Mouse (Mus musculus): Measurements from ENCODE around the gene Shroom3. TPM values are rescaled to one million over a fixed set of nuclear protein-coding genes. Genes with fewer than 3 reads are reported as not detected.

Gene Shroom3
- total and polyA plus RNA-seq, 3 experiments = not detected

DNA sequence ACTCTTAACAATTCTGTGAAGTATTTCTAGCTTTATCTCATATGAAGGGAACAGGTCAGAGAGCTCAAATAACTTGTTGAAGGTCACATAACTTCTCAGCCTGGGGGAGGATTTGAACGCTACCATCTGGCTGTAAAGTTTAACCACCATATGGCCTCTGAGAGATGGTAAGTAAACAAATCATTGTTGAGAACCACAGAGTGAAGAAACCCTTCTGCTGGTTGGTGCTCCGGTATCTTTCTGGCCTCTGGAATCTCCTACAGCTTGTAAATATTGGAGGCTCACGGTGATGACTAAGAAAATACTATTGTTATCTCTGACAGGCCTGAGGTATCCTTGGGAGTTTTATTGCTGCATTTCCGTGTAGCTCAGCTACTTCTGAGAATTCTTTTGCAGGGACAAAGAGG is 80.3 kb downstream of the Shroom3 start:
- TF ChIP-seq UBTF (IDR thresholded peaks at IDR 0.05; ENCODE audit: borderline replicate concordance, insufficient read depth, low read depth, low read length) (no peak), POLR2AphosphoS5 (IDR thresholded peaks at IDR 0.05; ENCODE audit: borderline replicate concordance, low read depth, low read length) (no peak), TCF12 (IDR thresholded peaks at IDR 0.05; ENCODE audit: low read depth, low read length) (no peak), EP300 (IDR thresholded peaks at IDR 0.05; ENCODE audit: low read depth in 1 of 2, low read length in 2 of 2) (no peak), BHLHE40 (IDR thresholded peaks at IDR 0.05; ENCODE audit: borderline replicate concordance, low read depth, low read length) (no peak), ZNF384 (IDR thresholded peaks at IDR 0.05; ENCODE audit: low read depth, low read length) (no peak), POLR2AphosphoS2 (IDR thresholded peaks at IDR 0.05; ENCODE audit: low read length) (no peak)
- no peak overlapping the region for H3K27ac ChIP-seq (ENCODE audit: control insufficient read depth, low read depth, low read length)
- no peaks in the 10 kb centered on the region for H3K36me3 ChIP-seq (ENCODE audit: control insufficient read depth in 1 of 2, insufficient read depth in 2 of 2, low read length in 2 of 2)
- H3K27me3 ChIP-seq (ENCODE audit: control insufficient read depth in 1 of 2, insufficient read depth in 2 of 2, low read length in 2 of 2) = no peaks in the 10 kb centered on the region
- no peak overlapping the region for H3K4me3 ChIP-seq (ENCODE audit: control insufficient read depth in 1 of 2, insufficient read depth in 1 of 2, low read depth in 2 of 2, low read length in 2 of 2)
- H3K4me1 ChIP-seq (ENCODE audit: control insufficient read depth in 1 of 2, insufficient read depth in 2 of 2, low read length in 2 of 2) = no peaks in the 10 kb centered on the region
- H3K9ac ChIP-seq (ENCODE audit: control insufficient read depth, low read depth, low read length, poor library complexity, severe bottlenecking) = no peak overlapping the region
- no peaks in the 10 kb centered on the region for H3K9me3 ChIP-seq (replicated peaks; ENCODE audit: insufficient read depth, low read length)
- no peaks in the 10 kb centered on the region for H3K79me2 ChIP-seq (ENCODE audit: control insufficient read depth, insufficient read depth, low read length, poor library complexity)
- DNase-seq (ENCODE audit: low read depth, low spot score) = no peak

GRCm38 (mm10) chr5:92766301-92766700 is 83.1 kb downstream of the Shroom3 start:
- no peaks in the 10 kb centered on the region for H3K27me3 ChIP-seq (ENCODE audit: control insufficient read depth in 1 of 2, insufficient read depth in 2 of 2, low read length in 2 of 2)
- H3K4me1 ChIP-seq (ENCODE audit: control insufficient read depth in 1 of 2, insufficient read depth in 2 of 2, low read length in 2 of 2) = no peaks in the 10 kb centered on the region
- no peak overlapping the region for H3K27ac ChIP-seq (ENCODE audit: control insufficient read depth, low read depth, low read length)
- no peak for DNase-seq (ENCODE audit: low read depth, low spot score)
- H3K79me2 ChIP-seq (ENCODE audit: control insufficient read depth, insufficient read depth, low read length, poor library complexity) = no peaks in the 10 kb centered on the region
- no peaks in the 10 kb centered on the region for H3K9me3 ChIP-seq (replicated peaks; ENCODE audit: insufficient read depth, low read length)
- no peak overlapping the region for H3K9ac ChIP-seq (ENCODE audit: control insufficient read depth, low read depth, low read length, poor library complexity, severe bottlenecking)
- no peak overlapping the region for H3K4me3 ChIP-seq (ENCODE audit: control insufficient read depth in 1 of 2, insufficient read depth in 1 of 2, low read depth in 2 of 2, low read length in 2 of 2)
- no peak for TF ChIP-seq GATA1 (IDR thresholded peaks at IDR 0.05; ENCODE audit: low read depth, low read length)
- TF ChIP-seq POLR2A (IDR thresholded peaks at IDR 0.05; ENCODE audit: control insufficient read depth in 1 of 2, insufficient read depth in 1 of 2, low read depth in 1 of 2, low read length in 2 of 2, poor library complexity in 1 of 2) = no peak
- no peak for TF ChIP-seq TBP (IDR thresholded peaks at IDR 0.05; ENCODE audit: low read depth, low read length)
- no peak for TF ChIP-seq MYC (IDR thresholded peaks at IDR 0.05; ENCODE audit: low read depth, low read length)
- no peak for TF ChIP-seq E2F4 (IDR thresholded peaks at IDR 0.05; ENCODE audit: borderline replicate concordance, low read depth, low read length)
- no peak for TF ChIP-seq ZKSCAN1 (IDR thresholded peaks at IDR 0.05; ENCODE audit: low read depth, low read length)
- TF ChIP-seq POLR2AphosphoS5 (IDR thresholded peaks at IDR 0.05; ENCODE audit: borderline replicate concordance, low read depth, low read length) = no peak
- TF ChIP-seq HCFC1 (IDR thresholded peaks at IDR 0.05; ENCODE audit: low read depth, low read length) = no peak
- no peak for TF ChIP-seq USF2 (IDR thresholded peaks at IDR 0.05; ENCODE audit: borderline replicate concordance in 1 of 2, insufficient read depth in 1 of 2, low read depth in 1 of 2, low read length in 2 of 2)
- TF ChIP-seq MAX (IDR thresholded peaks at IDR 0.05; ENCODE audit: low read length) = no peak
- no peak for TF ChIP-seq MAZ (IDR thresholded peaks at IDR 0.05; ENCODE audit: low read depth, low read length)
- no peak for TF ChIP-seq BHLHE40 (IDR thresholded peaks at IDR 0.05; ENCODE audit: borderline replicate concordance, low read depth, low read length)
- TF ChIP-seq ELF1 (IDR thresholded peaks at IDR 0.05; ENCODE audit: low read depth, low read length) = no peak
- TF ChIP-seq RAD21 (IDR thresholded peaks at IDR 0.05; ENCODE audit: low read depth, low read length) = no peak
- TF ChIP-seq ETS1 (IDR thresholded peaks at IDR 0.05; ENCODE audit: low read depth, low read length) = no peak
- no peak for TF ChIP-seq CHD2 (IDR thresholded peaks at IDR 0.05; ENCODE audit: low read length)
- TF ChIP-seq RCOR1 (IDR thresholded peaks at IDR 0.05; ENCODE audit: low read depth, low read length) = no peak
- no peak for TF ChIP-seq NELFE (IDR thresholded peaks at IDR 0.05; ENCODE audit: low read depth, low read length)
- no peak for TF ChIP-seq NRF1 (IDR thresholded peaks at IDR 0.05; ENCODE audit: insufficient read depth, low read depth, low read length, poor library complexity, severe bottlenecking)
- TF ChIP-seq SMC3 (IDR thresholded peaks at IDR 0.05; ENCODE audit: low read depth, low read length) = no peak
- H3K36me3 ChIP-seq (ENCODE audit: control insufficient read depth in 1 of 2, insufficient read depth in 2 of 2, low read length in 2 of 2) = no peaks in the 10 kb centered on the region
